Mouse (Mus musculus): ENCODE data around the gene Pitpnb.

Pitpnb gene

GRCm38 (mm10) chr5:111394198-111395053 lies 63.9 kb downstream of the Pitpnb start:
- intact Hi-C loops (cut with DNase I): no loop called here

- intact Hi-C loops (cut with DNase I): no loop called here
These were observed 65.2 kb downstream of the Pitpnb start for GRCm38 (mm10) chr5:111395771-111396170.

GRCm38 (mm10) chr5:111396199-111396598 lies 65.6 kb downstream of the Pitpnb start:
- intact Hi-C loops (cut with DNase I): no loop called here

- intact Hi-C loops (cut with DNase I): no loop called here
These were observed 67.9 kb downstream of the Pitpnb start for GRCm38 (mm10) chr5:111398471-111398870.

GRCm38 (mm10) chr5:111399271-111399670 lies 68.7 kb downstream of the Pitpnb start:
- intact Hi-C loops (cut with DNase I): no loop called here

- intact Hi-C loops (cut with DNase I): no loop called here
These were observed 71.5 kb downstream of the Pitpnb start for GRCm38 (mm10) chr5:111401879-111402650.

GRCm38 (mm10) chr5:111402651-111402996 lies 72.1 kb downstream of the Pitpnb start:
- intact Hi-C loops (cut with DNase I): no loop called here

- intact Hi-C loops (cut with DNase I): no loop called here
These were observed 74.2 kb downstream of the Pitpnb start for GRCm38 (mm10) chr5:111404721-111405120.

- intact Hi-C loops (cut with DNase I): no loop called here
These were observed 78.0 kb downstream of the Pitpnb start for GRCm38 (mm10) chr5:111408470-111409105.

GRCm38 (mm10) chr5:111409412-111410044 lies 79.0 kb downstream of the Pitpnb start:
- intact Hi-C loops (cut with DNase I): loop anchor here (10.0 kb wide), 1 partner anchor 165 kb away; no protein-coding TSS in a partner anchor

GRCm38 (mm10) chr5:111410665-111411064 lies 80.1 kb downstream of the Pitpnb start:
- intact Hi-C loops (cut with DNase I): loop anchor here (10.0 kb wide), 1 partner anchor 164 kb away; no protein-coding TSS in a partner anchor

- intact Hi-C loops (cut with DNase I): loop anchor here (2.0 to 10.0 kb wide), 3 partner anchors 161 to 739 kb away; no protein-coding TSS in a partner anchor
These were observed 83.6 kb downstream of the Pitpnb start for GRCm38 (mm10) chr5:111414192-111414591.

GRCm38 (mm10) chr5:111414770-111415249 lies 84.2 kb downstream of the Pitpnb start:
- intact Hi-C loops (cut with DNase I): loop anchor here (2.0 to 10.0 kb wide), 4 partner anchors 92 to 738 kb away; no protein-coding TSS in a partner anchor

GRCm38 (mm10) chr5:111415575-111415974 lies 85.0 kb downstream of the Pitpnb start:
- intact Hi-C loops (cut with DNase I): loop anchor here (2.0 to 10.0 kb wide), 4 partner anchors 92 to 737 kb away; no protein-coding TSS in a partner anchor

GRCm38 (mm10) chr5:111416048-111416447 lies 85.5 kb downstream of the Pitpnb start:
- intact Hi-C loops (cut with DNase I): loop anchor here (5.0 to 10.0 kb wide), 2 partner anchors 91 to 159 kb away; no protein-coding TSS in a partner anchor

- intact Hi-C loops (cut with DNase I): loop anchor here (5.0 to 10.0 kb wide), 2 partner anchors 91 to 158 kb away; no protein-coding TSS in a partner anchor
These were observed 86.2 kb downstream of the Pitpnb start, which contains the start of gene Mn1 for GRCm38 (mm10) chr5:111416591-111417374. Gene Mn1 (plus strand): TSS chr5:111417362.

- intact Hi-C loops (cut with DNase I): loop anchor here (5.0 to 10.0 kb wide), 2 partner anchors 90 to 157 kb away; no protein-coding TSS in a partner anchor
These were observed 87.0 kb downstream of the Pitpnb start for GRCm38 (mm10) chr5:111417378-111418131.

GRCm38 (mm10) chr5:111418202-111419120 lies 87.9 kb downstream of the Pitpnb start:
- intact Hi-C loops (cut with DNase I): loop anchor here (5.0 to 10.0 kb wide), 2 partner anchors 89 to 156 kb away; no protein-coding TSS in a partner anchor
